8 mouse cellular contexts compared by ENCODE assay signal in genomic region chr1:42684783-42685182, GRCm38 (mm10). TPM values are rescaled to one million over a fixed set of nuclear protein-coding genes. Genes with fewer than 3 reads are reported as not detected.
DNase-seq lines count a peak whose midpoint lies in the region; ATAC-seq and TF ChIP-seq lines count a peak whose summit lies in the region.

No protein-coding gene starts in this region.

- H3K27me3 ChIP-seq in hindbrain, embryonic 11.5 days (ENCODE audit: control insufficient read depth, insufficient read depth, low read length): peaks cover 2% of the 10 kb centered on the region; the same call in 1 of the 2 replicates
- H3K27me3 ChIP-seq in stomach, embryonic 16.5 days (ENCODE audit: control insufficient read depth, insufficient read depth, low read length): peaks cover 69% of the 10 kb centered on the region

- no peaks in the 10 kb centered on the region for H3K36me3 ChIP-seq in hindbrain, embryonic 11.5 days (ENCODE audit: control insufficient read depth, insufficient read depth, low read length)
- H3K36me3 ChIP-seq in stomach, embryonic 16.5 days (ENCODE audit: control insufficient read depth, insufficient read depth, low read length): no peaks in the 10 kb centered on the region

- peak overlapping the region; percentile 69 for H3K4me2 ChIP-seq in hindbrain, embryonic 11.5 days (replicated peaks; ENCODE audit: low read depth, low read length)
- peak overlapping the region; percentile 46; the same call in 1 of the 2 replicates for H3K4me2 ChIP-seq in stomach, embryonic 16.5 days (ENCODE audit: low read depth, low read length)

- H3K9ac ChIP-seq in hindbrain, embryonic 11.5 days (ENCODE audit: low read depth, low read length): peak overlapping the region; percentile 79
- no peak overlapping the region for H3K9ac ChIP-seq in stomach, embryonic 16.5 days (ENCODE audit: low read length)

- H3K4me3 ChIP-seq in cortical plate, adult 2 months (ENCODE audit: insufficient read depth, low read length): peak overlapping the region; percentile 76
- peak overlapping the region; percentile 99 for H3K4me3 ChIP-seq in hindbrain, embryonic 11.5 days (ENCODE audit: low read depth, low read length)
- no peak overlapping the region for H3K4me3 ChIP-seq in stomach, embryonic 16.5 days (replicated peaks; ENCODE audit: low read length)

- 1% methylated on average over 18 of the region's 21 CpGs for WGBS in hindbrain, embryonic 11.5 days
- under 1% methylated on average over 19 of the region's 21 CpGs for WGBS in stomach, embryonic 16.5 days

- H3K27ac ChIP-seq in cortical plate, adult 2 months (ENCODE audit: insufficient read depth, low read length): peak overlapping the region; percentile 75
- peak overlapping the region; percentile 96 for H3K27ac ChIP-seq in hindbrain, embryonic 11.5 days (ENCODE audit: low read depth, low read length)
- H3K27ac ChIP-seq in stomach, embryonic 16.5 days (ENCODE audit: low read length): no peak overlapping the region

- H3K4me1 ChIP-seq in cortical plate, adult 2 months (ENCODE audit: control insufficient read depth, insufficient read depth, low read length): peaks cover 2% of the 10 kb centered on the region; the same call in 1 of the 2 replicates
- H3K4me1 ChIP-seq in hindbrain, embryonic 11.5 days (replicated peaks; ENCODE audit: control insufficient read depth, insufficient read depth, low read length): peaks cover 4% of the 10 kb centered on the region
- H3K4me1 ChIP-seq in stomach, embryonic 16.5 days (ENCODE audit: control insufficient read depth, insufficient read depth, low read length): peaks cover 7% of the 10 kb centered on the region; the same call in 1 of the 2 replicates

- TF ChIP-seq POLR2A in cortical plate, adult 2 months (IDR thresholded peaks at IDR 0.05; ENCODE audit: extremely low read depth, insufficient read depth, low read length): 0 out of 2 replicates have a peak, but pooled peaks have one; percentile 29

- DNase-seq in kidney, adult 11 months: peak; percentile 40
- DNase-seq in kidney, adult 8-10 months: no peak
- peak; percentile 90 for DNase-seq in hindbrain, embryonic 11.5 days (ENCODE audit: low spot score)
- peak; percentile 48 to 70 for DNase-seq in left cerebral cortex, postnatal 36 days (ENCODE audit: low spot score in 2 of 2)
- DNase-seq in MN1 (ENCODE audit: low spot score): no peak

- no peaks in the 10 kb centered on the region for H3K9me3 ChIP-seq in hindbrain, embryonic 11.5 days (ENCODE audit: control insufficient read depth, low read length)
- H3K9me3 ChIP-seq in stomach, embryonic 16.5 days (replicated peaks; ENCODE audit: control insufficient read depth, low read length): no peaks in the 10 kb centered on the region

- intact Hi-C loops in left cerebral cortex, postnatal 36 days (cut with DNase I): loop anchor here (2.0 kb wide), 1 partner anchor 426 kb away; no protein-coding TSS in a partner anchor

- ATAC-seq in hindbrain, embryonic 11.5 days (ENCODE audit: low FRiP score): peak; percentile 69
- no peak for ATAC-seq in stomach, embryonic 16.5 days (ENCODE audit: insufficient read depth, low FRiP score)
- no peak for ATAC-seq in monocyte, adult 5-6 weeks (replicated peaks; ENCODE audit: insufficient number of reproducible peaks, low FRiP score, low TSS enrichment, poor library complexity, severe bottlenecking)

- peak; percentile 30; the same call in 1 of the 2 replicates for TF ChIP-seq CTCF in cortical plate, adult 2 months (IDR thresholded peaks at IDR 0.05; ENCODE audit: extremely low read depth, insufficient read depth, low read length)

RNA-seq across cellular contexts. Expression of gene Pou3f3, which starts 10.8 kb away (rescaled TPM):
- polyA plus RNA-seq in cortical plate, adult 2 months (2012; rRNA removed): 37.5 and 39.1 TPM in 2 replicates
- 20.7 and 22.3 TPM in 2 replicates for polyA plus RNA-seq in hindbrain, embryonic 11.5 days (2014; fragmentation: Nextera tagmentation; extraction: Ambion mirVana)
- 10 to 100 TPM; 60.2 to 62.4 TPM for total RNA-seq in left cerebral cortex, postnatal 36 days (2021)
- not detected in 2 replicates for polyA plus RNA-seq in stomach, embryonic 16.5 days (2015; fragmentation: Nextera tagmentation; extraction: Ambion mirVana)
- not detected in 3 replicates for total RNA-seq in monocyte, adult 5-6 weeks (2017)

Comparison
In these comparisons a context has a peak if more than half of its experiments do, and no peak if none do; other contexts are left out.
1. DNase-seq: peak in kidney, adult 11 months (single experiment), hindbrain, embryonic 11.5 days (single experiment) and left cerebral cortex, postnatal 36 days (2 of 2); none in kidney, adult 8-10 months (0 of 2) and MN1 (single experiment).
2. RNA of gene Pou3f3, which starts 10.8 kb away (polyA plus RNA-seq): 37.5 to 39.1 TPM in cortical plate, adult 2 months and 20.7 to 22.3 TPM in hindbrain, embryonic 11.5 days; not detected in stomach, embryonic 16.5 days; every median in the first group is over 10 times any median in the second.